Mouse (Mus musculus): ENCODE data around the gene Dbf4.

The Dbf4 gene

DNA sequence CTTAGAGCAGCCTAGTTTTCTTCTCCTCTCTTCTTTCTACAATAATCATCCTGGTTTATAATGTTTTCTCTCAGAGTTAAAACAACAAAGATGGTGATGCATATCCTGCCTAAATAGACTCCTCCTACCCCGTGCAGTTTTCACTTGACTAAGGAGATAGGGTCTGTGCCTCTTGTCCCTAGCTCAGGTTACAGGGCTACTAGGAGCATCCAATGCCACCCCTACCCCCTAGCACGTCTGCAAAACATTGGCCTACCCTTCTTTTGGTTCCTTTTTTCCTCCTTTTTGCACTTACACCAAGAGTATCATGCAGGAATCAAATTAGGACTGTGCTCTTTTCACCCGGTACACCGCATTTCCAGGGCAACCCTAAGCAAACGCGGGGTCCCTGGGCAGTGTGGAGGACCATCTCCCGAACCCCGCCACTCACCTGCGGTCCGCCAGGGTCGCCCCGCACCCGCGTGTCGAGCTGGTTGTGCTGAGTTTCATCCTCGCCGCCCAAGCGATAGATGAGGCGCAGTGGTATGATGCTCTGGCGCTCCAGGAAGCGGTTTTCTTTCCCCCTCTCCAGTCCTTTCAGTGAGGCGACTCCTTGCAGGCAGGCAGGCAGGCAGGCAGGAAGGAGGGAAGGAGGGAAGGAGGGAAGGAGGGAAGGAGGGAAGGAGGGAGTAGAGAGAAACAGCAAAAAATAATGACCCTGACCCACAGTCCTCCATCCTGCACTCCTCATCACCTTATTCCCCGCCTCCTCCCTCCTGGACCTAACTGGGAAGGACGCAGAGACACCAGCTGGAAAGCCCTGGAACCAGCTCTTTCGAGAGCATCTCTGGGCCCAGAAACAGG is 55.5 kb downstream of the Dbf4 start:
- DNase-seq, result peak; percentile 13

DNA sequence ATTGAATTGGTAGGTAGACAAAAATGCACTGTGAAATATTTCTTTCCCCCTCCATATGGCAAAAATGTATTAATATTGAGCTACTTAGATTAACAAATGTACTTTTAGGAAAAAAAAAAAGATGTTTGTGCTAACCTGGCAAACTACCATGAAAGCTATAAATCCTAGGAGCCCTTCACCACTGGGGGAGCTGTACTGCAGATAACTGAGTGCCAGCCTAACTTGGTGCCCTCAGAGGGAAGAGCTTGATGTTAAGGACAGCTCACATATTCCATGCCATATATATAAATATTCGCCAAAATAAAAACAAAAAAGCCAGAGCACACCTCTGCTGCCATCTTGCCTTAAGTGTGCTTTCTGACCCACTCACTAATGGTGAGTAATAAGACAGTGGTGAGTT is 60.2 kb downstream of the Dbf4 start:
- no peak for DNase-seq

DNA sequence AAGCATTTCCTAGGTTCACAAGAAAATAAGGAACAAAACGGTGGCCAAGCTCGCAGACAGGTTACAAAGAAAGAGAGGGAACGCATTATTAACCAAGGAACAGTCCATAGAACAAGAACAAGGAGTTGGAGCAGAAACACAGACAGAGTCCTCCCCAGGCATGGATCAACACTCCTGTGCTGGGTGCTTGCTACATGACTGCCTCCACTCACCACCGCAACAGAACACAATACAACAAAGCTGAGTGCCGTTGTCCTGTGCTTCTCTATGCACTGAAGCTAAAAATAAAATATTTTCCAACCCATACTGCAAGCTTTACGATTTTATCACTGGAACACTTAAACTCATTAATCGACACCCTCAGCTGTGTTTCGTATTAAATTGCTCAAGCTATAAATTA is 64.8 kb downstream of the Dbf4 start:
- no peak for DNase-seq

DNA sequence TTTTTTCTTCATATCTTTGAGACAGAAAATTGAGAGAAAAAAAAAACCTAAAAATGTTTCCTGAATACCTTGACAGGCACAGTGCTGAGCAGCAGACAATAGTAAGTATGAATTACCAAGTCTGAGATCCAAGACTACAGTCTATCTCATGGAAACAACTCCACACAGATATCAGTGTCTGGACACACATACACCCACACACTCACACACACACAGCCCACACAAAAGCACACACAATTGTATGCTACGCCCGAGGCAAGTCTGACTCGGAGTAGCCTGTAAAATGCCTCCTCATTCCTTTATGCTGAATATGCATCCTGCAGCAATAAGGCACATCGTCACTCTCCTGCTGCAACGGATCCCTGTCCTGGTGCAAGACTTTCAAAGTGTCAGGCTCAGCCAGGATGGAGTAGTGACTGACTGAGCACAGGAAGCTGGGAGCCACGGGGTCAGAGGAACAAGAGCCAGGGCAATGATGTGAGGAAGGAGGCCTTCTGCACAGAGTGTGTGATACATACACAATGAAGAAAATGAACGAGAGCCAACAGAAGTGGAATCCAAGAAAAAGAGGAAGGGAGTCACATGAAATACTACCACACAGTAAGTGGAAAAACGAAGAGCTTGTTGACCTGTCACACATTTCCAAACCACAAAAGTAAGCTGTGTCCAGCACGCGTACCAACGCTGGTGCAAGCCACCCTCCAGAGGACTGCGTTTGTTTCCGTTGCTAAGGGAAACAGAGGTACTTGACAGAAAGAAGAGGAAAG is 65.4 kb downstream of the Dbf4 start:
- peak; percentile 51 for DNase-seq

DNA sequence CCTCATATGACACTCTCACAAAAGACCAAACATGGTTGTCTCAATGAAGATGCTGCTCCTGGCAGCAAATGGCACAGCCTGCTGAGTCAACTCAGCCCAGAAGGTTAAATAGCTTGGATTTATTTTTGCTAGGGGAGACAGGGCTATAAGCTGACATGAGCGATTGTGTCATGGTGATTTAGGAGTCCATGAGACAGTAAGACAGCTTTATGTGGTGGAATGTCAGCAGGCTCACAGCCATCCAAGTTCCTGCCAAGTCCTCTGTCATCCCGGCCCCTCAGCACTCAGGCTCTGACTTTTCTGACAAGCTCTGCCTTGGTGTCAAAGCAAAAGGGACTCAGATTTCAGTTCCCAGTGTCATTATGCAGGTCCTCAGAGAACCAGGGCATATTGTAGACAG is 66.2 kb downstream of the Dbf4 start:
- DNase-seq, result peak; percentile 53

DNA sequence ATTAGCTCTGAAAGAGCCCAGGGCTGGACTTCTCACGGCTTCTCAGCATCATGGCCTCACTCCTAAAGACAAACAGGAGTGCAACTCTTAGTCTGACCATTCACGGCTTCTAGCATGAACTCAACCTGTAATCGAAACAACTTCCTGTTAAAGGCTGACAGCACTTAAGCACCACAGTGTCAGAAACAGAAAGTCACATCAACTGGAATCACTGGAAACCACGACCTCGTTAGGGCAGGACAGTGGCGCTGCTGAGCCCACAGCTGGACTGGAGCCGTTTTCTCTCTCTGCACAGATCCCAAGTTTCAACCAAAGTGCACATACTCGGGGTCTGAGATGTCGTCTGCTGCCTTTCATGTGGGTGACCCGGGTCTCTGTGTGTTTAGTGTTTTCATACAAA is 73.0 kb downstream of the Dbf4 start:
- peak; percentile 31 for DNase-seq
